Mouse (Mus musculus): ENCODE results near the gene Pard3.

The Pard3 gene

GRCm38 (mm10) chr8:127438625-127439391 is 375.1 kb downstream of the Pard3 start:
- DNase-seq (ENCODE audit: low read depth) = no peak

DNA sequence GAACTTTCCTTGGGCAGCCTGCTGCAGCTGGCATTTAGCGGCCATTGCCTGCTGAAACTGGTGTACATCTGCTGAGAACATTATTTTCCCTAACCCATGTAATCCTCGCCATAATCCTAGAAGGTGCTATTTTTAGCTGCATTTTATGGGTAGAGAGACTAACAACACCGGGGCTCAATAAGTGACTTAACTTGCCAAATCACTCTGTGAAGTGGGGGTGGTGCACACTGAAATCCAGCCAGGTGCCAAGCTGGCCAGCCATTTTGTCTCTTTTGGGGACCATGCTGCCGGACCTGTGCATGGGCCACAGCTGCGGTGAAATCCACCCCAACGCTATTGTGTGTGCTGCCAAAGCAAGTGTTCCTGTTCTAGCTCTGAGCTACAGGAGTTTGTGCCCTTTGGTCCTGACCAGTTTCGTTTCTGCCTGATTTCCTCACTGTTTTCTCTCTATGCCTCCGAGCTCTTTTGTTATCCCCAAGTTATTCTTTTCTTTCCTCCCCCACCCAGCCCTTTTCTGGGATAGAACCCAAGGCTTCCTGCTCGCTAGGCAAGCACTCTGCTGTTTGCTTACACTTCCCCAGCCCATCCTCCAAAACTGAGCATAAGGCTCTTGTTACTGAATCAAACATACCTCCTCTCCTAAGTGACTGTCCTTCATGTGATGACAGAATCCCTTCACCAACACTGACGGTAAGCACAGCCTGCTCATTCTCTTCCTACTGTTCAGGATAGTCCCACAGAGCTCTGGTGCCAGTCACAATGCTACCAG is 375.9 kb downstream of the Pard3 start:
- no peak for DNase-seq (ENCODE audit: low read depth)

DNA sequence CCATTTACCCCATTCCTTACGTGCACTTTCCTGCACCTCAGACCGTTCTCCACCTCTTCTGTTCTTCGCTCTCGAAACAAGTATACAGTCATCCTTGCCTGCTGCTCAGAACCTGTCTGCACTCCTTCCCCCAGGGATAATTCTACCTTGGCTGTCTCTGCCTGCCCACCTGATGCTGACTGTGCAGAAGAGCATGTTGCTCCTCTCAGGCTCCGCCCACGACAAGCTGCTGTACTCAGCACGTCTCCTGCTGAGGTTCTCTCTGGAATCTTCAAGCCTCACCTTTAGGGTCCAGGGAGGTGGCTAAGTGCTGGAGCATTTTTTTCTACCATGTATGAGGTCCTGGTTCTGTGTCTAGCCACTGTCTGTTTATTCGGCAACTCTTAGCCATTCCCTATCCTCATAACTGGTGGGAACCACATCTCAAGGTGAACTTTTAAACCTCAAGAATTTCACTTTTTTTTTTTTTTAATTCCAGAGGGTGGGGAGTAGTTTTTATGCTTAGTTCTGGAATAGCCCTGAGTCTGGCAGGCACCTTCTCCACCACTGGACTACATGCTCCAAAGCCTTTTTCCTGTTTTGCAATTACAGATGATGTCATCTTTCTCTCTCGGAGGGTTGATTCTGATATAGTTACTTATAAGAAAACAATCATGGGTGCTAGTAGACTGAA is 376.6 kb downstream of the Pard3 start:
- no peak for DNase-seq (ENCODE audit: low read depth)

GRCm38 (mm10) chr8:127440834-127441485 is 377.3 kb downstream of the Pard3 start:
- no peak for DNase-seq (ENCODE audit: low read depth)

DNA sequence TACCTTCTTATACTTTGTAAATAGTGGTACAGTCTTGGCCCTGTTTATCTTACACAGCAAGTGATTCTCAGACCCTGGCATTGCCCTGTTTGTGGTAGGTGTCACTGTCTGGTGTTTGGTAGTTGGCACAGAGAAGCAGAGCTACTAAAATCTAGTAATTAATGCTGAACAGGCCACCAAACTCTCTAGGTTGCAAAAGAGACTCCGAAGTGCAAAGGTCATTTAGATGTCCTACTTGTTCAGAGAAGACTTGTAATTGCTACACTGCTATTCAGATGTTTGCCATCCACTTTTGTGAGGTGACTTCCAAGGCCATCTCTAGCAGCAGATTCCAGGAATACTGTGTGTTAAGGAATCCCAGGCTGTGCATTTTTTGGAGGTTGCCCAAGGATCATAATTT is 383.7 kb downstream of the Pard3 start:
- no peak for DNase-seq (ENCODE audit: low read depth)

DNA sequence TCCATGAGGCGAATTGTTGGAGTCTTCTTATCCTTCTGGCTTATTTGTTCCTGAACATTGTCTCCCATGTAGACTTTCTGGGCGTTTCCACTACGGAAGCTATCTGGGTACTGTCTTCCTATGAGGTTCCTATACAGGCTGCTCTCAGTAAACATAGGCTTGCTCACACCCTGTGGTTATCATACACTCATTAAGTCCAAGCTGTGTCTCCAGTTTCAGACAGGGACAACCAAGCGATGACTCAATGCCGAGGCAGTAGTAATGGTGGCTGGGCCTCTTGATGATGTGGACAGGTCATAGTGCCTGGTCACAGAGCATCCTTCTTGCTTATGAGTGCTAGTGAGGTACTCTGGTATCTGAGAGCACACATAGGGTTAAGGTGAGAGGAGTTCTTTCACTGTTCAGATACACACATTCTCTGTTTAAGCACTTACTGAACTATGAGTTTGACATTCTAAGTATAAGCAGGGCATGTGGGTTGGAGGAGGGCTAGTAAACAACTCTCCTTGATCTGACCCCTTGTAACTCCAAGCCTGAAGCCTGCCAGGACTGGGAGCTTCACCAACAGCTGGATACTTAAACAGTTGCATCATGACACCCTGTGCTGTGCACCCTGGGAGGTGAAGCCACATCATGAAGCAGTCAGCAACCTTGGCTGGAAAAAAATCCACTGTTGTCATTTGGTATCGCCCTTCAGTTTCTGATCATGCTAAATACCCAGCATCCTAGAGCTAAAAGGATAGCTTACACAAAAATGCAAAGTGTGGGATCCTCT is 385.6 kb downstream of the Pard3 start:
- no peak for DNase-seq (ENCODE audit: low read depth)

GRCm38 (mm10) chr8:127450954-127451668 is 387.4 kb downstream of the Pard3 start:
- no peak for DNase-seq (ENCODE audit: low read depth)

GRCm38 (mm10) chr8:127452364-127452763 is 388.7 kb downstream of the Pard3 start:
- no peak for DNase-seq (ENCODE audit: low read depth)

DNA sequence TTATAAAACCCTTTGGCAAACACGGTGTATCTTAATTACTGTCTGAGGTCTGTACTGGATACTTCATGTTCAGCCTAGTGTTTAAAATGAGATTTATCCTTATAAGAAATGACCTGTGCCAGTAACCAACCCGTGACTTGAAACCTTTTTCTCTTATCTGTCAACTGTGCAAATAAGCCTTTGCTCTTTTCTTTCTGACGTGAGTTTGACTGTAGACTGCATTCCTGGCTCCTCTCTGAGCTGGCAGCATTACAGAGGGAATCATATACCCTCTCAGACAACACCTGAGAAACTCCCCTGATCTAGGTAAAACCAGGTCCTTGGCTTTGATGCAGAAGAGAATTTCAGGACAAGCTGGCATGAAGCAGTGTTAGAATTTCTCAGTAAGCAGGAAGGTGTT is 394.2 kb downstream of the Pard3 start:
- no peak for DNase-seq (ENCODE audit: low read depth)

DNA sequence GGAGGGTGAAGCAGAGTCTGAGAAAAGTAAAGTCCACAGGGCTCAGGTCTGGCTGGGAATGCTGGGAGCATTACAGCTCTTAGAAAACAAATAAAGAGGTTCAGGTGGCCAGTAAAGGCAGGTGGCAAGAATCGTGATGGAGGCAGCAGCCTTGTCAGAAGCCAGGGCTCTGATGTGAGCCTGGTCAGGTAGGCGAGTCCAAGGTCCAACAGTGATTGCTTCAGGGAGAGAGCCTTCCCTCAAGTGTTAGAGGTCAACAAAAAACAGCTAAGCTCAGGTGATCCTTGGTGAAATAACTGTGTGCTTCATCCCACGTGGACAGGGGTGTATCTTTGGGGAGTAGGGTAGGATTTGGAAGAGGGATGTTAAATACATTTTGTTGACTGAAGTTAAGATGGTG is 397.5 kb downstream of the Pard3 start:
- no peak for DNase-seq (ENCODE audit: low read depth)

DNA sequence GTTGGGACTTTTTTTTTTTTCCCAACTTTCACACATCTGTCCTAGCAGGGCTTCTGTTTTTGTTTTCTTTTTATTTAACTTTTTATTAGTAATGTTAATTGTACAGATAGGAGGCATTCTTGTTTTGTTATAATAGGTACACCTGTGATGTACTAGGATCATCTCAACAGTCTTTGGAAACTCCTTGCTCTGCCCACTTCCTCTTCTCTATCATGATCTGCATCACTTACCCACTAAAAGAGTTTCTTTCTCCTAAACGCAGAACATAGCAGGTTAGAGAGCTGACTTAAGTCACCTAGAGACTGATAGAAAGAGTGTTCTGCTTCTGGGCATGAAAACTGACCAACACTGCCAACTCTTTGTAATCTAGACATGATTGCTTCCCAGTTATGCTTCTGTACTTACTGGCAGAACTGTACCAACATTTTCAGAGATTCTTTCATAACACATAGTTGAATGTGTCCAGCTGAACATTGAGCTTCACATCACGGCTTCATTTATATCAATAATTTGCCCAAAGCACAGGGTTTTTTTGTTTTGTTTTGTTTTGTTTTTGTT is 398.8 kb downstream of the Pard3 start:
- no peak for DNase-seq (ENCODE audit: low read depth)

DNA sequence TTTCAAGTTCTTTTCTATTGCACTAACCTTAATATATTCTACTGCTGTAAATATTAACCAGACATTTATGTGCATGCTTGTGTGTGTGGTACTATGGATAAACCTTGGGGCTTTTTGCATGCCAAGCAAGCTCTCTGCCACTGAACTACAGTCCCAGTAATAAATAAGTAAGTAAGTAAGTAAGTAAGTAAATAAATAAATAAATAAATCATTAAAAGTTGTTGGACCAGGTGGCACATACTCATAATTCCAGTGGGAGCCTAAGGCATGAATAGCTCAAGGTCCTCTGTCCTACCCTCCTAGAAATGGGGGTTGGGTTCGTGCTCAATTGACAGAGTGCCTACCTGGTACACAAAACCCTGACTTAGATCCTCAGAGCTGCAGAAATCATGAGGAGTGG is 400.6 kb downstream of the Pard3 start:
- no peak for DNase-seq (ENCODE audit: low read depth)

- DNase-seq (ENCODE audit: low read depth) = no peak
Measured at GRCm38 (mm10) chr8:127472204-127472603, 408.5 kb downstream of the Pard3 start.

DNA sequence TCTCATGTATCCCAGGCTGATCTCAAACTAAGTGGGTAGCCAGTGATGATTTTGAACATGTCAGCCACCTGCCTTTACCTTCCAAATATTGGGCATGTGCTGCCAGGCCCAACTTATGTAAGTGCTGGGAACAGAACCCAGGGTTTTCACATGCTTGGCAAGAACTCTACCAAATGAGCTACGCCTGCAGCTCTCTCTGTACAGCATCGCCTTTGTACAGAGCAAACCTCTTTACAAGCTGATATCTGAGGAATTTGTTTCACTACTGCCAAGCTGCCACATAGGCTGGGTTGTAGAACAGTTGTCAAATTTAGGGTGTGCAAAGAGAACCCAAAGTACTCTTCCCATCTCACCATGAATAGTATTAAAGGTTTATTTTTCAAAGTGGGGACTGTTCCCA is 416.3 kb downstream of the Pard3 start:
- DNase-seq (ENCODE audit: low read depth) = no peak

- no peak for DNase-seq (ENCODE audit: low read depth)
Measured at GRCm38 (mm10) chr8:127485618-127486017, 421.9 kb downstream of the Pard3 start.

- no peak for DNase-seq (ENCODE audit: low read depth)
Measured at GRCm38 (mm10) chr8:127491963-127492362, 428.3 kb downstream of the Pard3 start.

GRCm38 (mm10) chr8:127495226-127495780 is 431.6 kb downstream of the Pard3 start:
- no peak for DNase-seq (ENCODE audit: low read depth)

GRCm38 (mm10) chr8:127498997-127499719 is 435.5 kb downstream of the Pard3 start:
- no peak for DNase-seq (ENCODE audit: low read depth)

DNA sequence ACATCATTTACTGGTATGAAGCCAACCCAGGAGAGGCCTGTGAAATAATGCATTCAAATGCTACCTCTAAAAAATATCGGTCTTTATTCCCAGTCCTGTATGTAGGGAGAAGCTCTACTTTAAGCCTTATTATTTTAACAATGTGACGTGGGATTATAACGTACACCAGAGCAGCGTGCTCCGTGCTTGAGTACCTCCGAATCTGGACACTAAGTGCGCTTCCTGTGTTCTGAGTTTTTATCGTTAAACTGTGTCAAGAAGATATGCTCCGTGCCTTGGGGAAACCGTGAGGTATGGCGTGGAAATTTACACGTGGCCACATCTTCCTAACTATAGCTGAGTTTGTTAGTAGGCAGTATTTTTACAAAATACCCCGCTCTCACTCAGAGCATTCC is 436.0 kb downstream of the Pard3 start:
- no peak for DNase-seq (ENCODE audit: low read depth)

DNA sequence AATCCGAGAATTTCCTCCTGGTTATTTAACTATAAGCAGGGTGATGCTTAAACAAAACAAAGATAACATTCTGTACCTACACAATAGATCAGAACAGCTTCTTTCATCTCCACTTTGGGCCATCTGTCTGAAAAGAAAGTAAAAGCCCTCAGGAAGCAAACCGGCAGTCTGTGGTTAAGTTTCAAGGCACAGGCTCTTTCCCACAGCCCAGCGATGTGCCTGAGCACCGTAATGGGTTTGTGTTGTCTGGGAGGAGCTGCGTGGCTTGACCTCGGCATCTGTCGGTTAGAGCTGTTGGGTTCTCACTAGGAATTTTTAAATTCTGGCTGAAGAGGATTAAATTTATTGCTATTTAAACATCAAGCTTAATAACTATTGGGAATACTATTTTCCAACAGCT is 436.5 kb downstream of the Pard3 start:
- no peak for DNase-seq (ENCODE audit: low read depth)

All from c-Kit-positive CD71-positive TER-119-negative erythroid progenitor cells, embryonic 14.5 days (primary cell).